Mouse (Mus musculus) G1E (cell line): ENCODE measurements around the gene Zkscan3.

Source experiments
- CTCF ChIP-seq: IDR thresholded peaks from 2 replicates; pipeline ENCODE4 v1.5.1; 2012; ENCODE audit warnings: low read depth, low read length, inconsistent platforms, mixed read lengths
- GATA1 ChIP-seq: IDR thresholded peaks from 2 replicates; pipeline ENCODE4 v1.6.1; 2012; ENCODE audit warnings: borderline replicate concordance, low read length, inconsistent platforms, mixed read lengths
- GATA2 ChIP-seq: IDR thresholded peaks from 2 replicates; pipeline ENCODE4 v1.6.1; 2012; ENCODE audit warnings: low read depth, low read length, inconsistent platforms, borderline replicate concordance
- POLR2AphosphoS5 ChIP-seq: IDR thresholded peaks from 2 replicates; pipeline ENCODE4 v1.6.1; 2012; ENCODE audit warnings: low read depth, low read length, inconsistent platforms; ENCODE audit not compliant: insufficient replicate concordance
- TAL1 ChIP-seq: conservative IDR thresholded peaks from 2 replicates; pipeline ENCODE4 v1.6.1; 2012; ENCODE audit warnings: low read depth, low read length, inconsistent platforms, mixed read lengths

DNA sequence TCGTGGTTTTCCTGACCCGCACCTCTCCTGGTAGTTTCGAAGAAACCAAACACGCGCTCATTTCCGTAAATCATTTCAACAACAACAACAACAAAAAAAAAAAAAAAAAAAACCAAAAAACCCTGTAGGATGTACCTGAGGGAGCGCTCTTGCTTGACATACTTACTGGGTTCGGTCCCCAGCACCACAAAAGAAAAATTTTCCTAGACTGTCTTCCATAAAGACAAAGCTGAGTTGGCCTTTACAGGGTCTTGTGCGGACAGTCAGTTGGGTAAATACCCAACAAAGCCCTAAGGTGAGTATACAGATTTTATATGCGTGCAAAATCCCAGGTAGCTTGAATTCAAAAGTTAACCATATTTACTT lies 38.6 kb upstream of the Zkscan3 start:
- TF ChIP-seq CTCF (no peak), POLR2AphosphoS5 (no peak), GATA1 (no peak), GATA2 (no peak), TAL1 (no peak)
